Mouse (Mus musculus): Measurements from ENCODE around the gene Scgn.

The Scgn gene

DNA sequence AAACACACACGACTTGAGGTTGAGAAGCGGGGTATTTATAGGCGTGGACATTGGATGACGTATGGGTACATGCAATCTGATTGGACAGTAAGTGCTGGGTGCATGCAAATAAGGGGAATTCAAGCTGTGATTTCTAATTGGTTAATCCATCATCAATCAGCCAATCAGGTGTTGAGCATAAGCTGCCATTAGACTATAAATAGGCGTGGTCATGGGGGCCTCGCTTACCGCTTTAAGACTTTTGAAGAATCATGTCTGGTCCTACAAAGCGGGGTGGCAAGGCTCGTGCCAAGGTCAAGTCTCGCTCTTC, 56.8 kb downstream of the Scgn start, which contains the start of gene Hist1h2aa:
Hist1h2aa (plus strand) TSS at position 252 of the 310 bp plus-strand sequence.
- no peak for DNase-seq

DNA sequence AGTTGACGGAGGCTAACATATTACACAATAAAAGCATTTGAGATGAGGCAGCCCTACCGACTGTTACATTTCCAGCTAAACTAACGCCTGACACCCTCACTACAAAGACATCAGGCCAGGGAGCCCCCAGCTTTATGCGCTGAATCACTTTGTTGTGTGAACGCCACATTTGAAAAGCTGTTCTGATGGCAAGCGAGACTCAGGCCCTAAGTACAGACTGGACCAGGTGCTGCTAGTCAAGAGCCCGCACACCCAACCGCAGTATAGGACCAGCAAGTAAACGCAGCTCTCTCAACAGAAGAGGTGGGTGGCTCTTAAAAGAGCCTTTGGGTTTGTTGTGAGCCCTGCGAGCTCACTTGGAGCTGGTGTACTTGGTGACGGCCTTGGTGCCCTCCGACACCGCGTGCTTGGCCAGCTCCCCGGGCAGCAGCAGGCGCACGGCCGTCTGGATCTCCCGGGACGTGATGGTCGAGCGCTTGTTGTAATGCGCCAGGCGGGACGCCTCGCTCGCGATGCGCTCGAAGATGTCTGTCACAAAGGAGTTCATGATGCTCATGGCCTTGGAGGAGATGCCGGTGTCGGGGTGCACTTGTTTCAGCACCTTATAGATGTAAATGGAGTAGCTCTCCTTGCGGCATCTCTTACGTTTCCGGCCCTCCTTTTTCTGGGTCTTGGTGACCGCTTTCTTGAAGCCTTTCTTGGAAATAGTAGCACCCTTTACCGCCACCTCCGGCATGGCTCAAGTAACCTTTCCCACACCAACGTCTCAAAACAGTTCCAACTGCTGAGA, 57.4 kb downstream of the Scgn start, which contains the start of gene Hist1h2ba:
Hist1h2ba (minus strand) TSS at position 736 of the 790 bp plus-strand sequence.
- no peak for DNase-seq

DNA sequence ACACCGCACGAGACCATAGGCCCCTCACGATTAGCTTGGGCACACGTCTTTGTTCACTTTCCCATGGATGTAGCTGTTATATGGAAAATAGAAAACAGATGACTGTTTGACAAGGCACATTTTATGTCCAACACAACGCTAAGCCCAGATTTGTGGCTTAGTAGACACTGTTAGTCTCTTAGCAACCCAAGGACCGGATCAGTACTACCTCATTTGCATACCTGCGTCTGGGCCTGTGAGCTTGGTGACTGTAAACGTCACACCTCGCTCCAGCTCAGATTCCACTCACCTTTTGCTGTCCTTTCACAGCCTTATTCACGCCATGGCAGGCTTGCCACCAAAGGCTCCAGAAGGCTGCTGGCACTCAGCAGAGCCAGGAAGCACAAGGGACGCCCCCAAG, 60.1 kb downstream of the Scgn start:
- no peak for DNase-seq

DNA sequence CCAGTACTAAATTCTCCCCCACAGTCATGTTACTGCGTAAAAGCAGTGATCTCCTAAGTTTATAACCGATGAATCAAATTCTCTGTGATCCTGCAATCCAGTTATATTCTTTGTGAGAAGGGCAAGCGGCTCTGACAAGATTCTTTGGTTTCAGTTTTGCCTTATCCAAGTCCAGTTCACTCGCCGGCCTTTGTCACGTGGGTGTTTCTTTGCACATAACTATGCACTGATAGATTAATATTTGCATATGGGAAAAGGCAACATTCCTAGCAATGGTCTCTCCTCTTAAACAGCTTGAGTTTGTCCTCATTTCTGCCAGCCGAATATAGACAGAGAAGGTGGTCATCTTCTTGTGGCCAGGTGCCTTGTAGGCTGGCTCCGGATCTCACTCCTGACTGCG, 60.6 kb downstream of the Scgn start:
- no peak for DNase-seq

DNA sequence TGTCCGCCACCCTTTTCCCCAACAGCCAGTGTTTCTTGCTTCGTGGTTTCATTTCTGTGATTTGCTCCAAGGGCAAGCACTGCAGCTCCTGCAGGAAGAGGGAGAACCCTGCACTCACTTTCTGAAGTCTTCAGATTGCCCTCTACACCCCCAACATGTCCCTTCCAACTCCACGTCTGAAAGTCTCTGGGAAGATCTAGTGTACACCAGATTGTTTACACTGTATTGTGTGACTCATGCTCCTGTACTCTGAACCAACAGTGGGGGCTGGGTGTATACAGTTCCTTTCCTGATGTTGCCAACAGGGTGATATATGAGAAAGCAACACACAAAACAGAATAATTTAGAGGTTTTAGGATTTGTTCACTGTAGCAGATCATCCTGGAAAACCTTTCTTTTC, 62.4 kb downstream of the Scgn start:
- peak; percentile 64 for DNase-seq

DNA sequence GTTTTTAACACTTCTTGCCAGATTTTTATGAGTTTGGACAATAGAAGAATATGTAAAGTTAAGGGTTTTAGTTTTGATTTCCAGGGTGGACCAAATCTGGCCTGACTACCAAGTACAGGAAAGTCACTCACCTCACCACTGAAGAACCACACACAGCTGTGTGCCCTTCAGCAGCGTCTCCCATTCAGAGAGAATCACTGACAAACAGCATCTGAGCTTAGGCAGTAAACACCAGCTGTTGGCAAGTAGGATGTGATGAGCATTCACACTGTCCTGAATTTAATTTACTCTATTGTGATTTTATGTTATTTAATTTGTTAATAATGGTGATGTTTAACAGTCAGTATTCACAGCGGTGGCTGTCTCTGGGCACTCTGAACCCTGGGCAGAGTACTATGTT, 65.2 kb downstream of the Scgn start:
- DNase-seq: no peak

DNA sequence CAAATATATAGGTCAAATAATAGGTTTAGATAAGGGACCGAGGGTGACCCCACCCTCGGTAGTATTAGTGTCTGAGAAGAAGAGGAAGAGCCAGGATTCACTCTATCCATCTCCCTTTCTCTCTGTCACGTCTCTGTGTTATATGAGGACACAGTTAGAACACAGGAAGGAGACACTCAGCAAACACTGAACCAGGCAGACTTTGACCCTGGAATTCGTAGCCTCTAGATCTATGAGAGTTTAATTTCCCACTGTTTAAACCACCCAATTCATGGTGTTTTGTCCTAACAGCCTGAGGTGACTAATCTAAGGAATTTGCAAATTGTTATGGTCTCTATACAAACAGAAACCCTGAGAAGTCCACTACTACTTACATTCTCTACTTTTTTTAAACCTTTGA, 73.3 kb downstream of the Scgn start:
- DNase-seq: no peak

DNA sequence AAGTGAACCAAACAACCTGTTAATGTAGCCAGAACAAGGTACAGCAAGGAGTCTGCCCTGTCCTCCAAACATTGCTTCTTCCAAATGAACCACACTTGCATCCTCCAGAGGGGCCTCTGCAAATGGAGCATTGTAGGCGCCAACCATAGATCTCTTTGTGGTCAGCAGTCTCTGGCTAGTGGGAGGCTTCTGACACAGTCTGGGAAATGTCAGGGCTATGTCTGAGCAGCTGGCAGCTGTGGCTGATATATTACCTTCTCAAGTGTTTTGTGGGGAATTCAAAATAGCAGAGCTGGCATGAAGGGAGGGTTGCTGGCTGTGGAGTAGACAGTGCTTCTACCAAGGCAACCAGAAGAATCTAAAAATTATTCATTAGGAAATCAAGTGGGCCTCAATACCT, 74.9 kb downstream of the Scgn start:
- no peak for DNase-seq

DNA sequence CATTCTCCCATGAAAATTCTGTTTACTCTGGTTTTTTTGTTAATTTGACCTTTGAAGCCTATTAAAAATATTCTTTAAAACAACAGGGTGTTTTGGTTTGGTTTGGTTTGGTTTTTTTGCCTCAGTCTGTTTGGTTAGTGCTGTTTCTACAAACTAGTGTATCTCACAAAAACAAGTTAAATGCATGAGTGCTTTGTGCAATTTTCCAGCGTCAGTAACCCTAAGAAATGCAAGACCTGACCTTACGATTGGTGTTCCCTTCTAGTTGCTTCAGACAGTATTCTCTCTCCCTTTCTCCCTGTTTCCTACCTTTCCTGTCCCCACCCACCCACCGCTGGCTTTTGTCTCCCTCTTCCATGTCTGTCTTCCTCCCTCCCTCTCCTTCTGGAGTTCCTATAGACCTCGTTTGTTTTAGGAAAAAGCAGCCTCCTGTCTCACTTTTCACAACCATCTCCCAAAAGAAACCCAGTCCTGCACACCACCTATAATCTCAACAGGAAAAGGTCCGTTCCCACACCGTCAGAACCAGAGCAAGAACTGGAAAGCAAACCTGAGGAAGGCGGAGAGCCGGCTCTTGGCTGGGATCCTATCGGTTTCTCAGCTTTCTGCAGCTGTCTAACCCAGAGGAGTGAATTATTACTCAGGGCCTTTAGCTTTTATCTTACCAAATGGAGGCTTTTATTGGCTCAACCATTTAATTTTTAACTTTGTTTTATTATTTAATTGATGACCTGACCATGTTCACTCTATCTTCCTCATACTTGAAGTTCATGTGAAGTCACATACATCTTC, 76.4 kb downstream of the Scgn start, which contains the start of gene Slc17a4:
Slc17a4 (minus strand) TSS at position 634 of the 792 bp plus-strand sequence.
- no peak for DNase-seq

DNA sequence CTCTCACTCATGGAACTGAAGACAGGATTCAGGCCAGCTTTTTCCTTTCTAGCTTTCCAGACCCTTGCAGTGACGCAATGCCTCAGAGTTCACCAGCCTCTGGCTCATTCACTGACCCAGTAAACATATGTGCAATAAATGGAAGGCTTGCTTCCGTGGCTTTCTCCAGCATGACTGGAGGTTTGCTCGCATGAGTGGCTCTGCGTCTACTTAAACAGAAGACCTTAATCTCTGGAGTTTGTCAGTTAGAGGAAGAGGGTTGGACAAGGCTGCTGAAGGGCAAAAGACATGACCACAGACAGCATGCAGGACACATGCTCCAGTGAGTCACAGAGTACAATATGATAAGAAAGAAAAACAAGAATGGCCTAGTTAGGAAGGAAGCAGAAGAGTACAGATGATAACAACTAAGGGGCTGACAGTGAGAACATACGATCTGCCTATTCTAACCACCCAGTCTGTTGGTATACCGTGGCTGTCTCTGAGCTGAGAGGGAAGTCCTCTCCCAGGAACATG, 77.2 kb downstream of the Scgn start:
- peak; percentile 6 for DNase-seq

DNA sequence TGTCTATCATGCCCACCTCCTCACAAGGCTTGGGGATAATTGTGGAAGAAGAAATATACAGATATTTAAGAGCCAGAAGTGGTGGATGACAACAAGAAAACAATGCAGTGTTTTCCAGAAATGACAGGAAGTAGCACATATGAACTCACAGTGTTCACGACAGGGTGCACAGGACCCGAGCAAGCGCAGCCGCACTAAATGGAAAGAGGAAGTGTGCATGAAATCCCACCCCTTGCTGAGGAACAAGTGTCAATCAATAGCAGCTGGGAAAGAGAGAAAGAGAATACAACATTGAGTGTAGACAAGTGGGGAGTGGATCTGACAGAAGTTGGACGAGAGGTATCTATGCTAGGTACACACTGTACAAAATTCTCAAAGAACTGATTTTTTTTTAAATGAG, 79.7 kb downstream of the Scgn start:
- DNase-seq: no peak

DNA sequence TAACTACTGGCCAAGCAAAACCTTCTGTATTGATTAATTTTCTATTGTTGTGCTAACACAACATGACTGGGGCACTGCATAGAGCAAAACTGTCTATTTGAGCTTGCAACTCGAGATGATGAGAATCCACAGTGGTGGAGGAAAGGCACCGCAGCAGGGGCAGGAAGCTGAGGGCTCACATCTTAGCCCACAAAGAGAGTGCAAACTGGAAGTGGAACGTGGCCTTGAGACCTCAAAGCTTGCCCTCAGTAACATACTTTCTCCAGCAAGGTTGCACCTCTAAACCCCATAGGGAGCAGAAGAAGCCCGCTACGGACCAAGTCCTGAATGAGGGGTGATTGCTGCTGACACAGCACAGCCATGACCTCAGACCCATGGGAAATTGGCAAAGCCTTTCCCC, 80.9 kb downstream of the Scgn start:
- no peak for DNase-seq

DNA sequence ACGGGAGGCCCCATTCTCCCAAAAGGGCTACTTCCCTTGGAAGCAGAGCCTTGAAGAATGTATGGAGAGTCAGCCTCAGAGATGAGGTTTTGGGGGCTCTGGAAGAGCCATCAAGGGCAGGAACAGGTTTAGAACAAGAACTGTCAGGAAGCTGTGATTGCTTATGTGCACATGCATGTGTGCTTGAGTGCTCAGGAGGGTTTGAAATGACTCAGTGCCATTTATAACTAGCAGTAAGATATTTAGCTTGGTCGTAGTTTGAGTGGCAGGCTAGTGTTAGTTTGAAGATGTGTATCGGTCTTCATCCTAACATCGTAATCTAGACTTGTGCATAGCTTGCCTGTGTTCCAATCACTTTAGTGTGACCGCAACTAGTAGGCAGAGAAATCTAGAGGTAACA, 84.1 kb downstream of the Scgn start:
- no peak for DNase-seq
